Mouse (Mus musculus) heart, embryonic 13.5 days (tissue): Measurements from ENCODE around the gene Dock8. TPM values are rescaled to one million over a fixed set of nuclear protein-coding genes. Genes with fewer than 3 reads are reported as not detected.

Experiments used
- ATAC-seq: fragments of 200-750 bp; cut with Nextera tagmentation; 2 replicates; pipeline ENCODE4 v1.8.0; 2017; ENCODE audit warnings: moderate TSS enrichment; ENCODE audit not compliant: insufficient number of reproducible peaks, low FRiP score, low TSS enrichment; ENCODE audit errors: extremely low read depth
- H3K27ac ChIP-seq: fragments of 300-500 bp; sonication (generic); replicated peaks from 2 replicates; pipeline ENCODE4 v1.5.1; 2015; ENCODE audit warnings: moderate library complexity, mild to moderate bottlenecking, inconsistent platforms
- H3K27me3 ChIP-seq: fragments of 300-500 bp; sonication (generic); replicated peaks from 2 replicates; pipeline ENCODE4 v1.6.1; 2015; ENCODE audit warnings: mild to moderate bottlenecking, inconsistent platforms
- H3K36me3 ChIP-seq: fragments of 300-500 bp; sonication (generic); 2 replicates; pipeline ENCODE4 v1.6.1; 2015; ENCODE audit warnings: mild to moderate bottlenecking, inconsistent platforms
- H3K4me1 ChIP-seq: fragments of 300-500 bp; sonication (generic); 2 replicates; pipeline ENCODE4 v1.6.1; 2015; ENCODE audit warnings: inconsistent platforms
- H3K4me2 ChIP-seq: fragments of 300-500 bp; sonication (generic); 2 replicates; pipeline ENCODE4 v1.6.1; 2015; ENCODE audit warnings: inconsistent platforms, mild to moderate bottlenecking, moderate library complexity
- H3K4me3 ChIP-seq: fragments of 300-500 bp; sonication (generic); 2 replicates; pipeline ENCODE4 v1.5.1; 2015; ENCODE audit warnings: moderate library complexity, mild to moderate bottlenecking, inconsistent platforms
- H3K9ac ChIP-seq: fragments of 300-500 bp; sonication (generic); 2 replicates; pipeline ENCODE4 v1.6.1; 2015; ENCODE audit warnings: inconsistent platforms, mild to moderate bottlenecking, moderate library complexity
- H3K9me3 ChIP-seq: fragments of 300-500 bp; sonication (generic); 2 replicates; pipeline ENCODE4 v1.6.1; 2016; ENCODE audit warnings: inconsistent platforms
- WGBS: fragments of 180-500 bp; shearing (Covaris S2); methylation state at CpG from one replicate; pipeline ENCODE4 v1.1.7; 2015; ENCODE audit warnings: mixed read lengths; 5-methylcytosine and 5-hydroxymethylcytosine counted together
- polyA plus RNA-seq: library from polyadenylated mRNA; unstranded; fragments of >200 nt; fragmentation: Nextera tagmentation; extraction: Ambion mirVana; gene quantifications from 2 replicates; pipeline ENCODE4 v1.2.1, GENCODE M21; 2015

Dock8 gene
- polyA plus RNA-seq, 1 experiment from 2014 or later = 2.6 TPM

DNA sequence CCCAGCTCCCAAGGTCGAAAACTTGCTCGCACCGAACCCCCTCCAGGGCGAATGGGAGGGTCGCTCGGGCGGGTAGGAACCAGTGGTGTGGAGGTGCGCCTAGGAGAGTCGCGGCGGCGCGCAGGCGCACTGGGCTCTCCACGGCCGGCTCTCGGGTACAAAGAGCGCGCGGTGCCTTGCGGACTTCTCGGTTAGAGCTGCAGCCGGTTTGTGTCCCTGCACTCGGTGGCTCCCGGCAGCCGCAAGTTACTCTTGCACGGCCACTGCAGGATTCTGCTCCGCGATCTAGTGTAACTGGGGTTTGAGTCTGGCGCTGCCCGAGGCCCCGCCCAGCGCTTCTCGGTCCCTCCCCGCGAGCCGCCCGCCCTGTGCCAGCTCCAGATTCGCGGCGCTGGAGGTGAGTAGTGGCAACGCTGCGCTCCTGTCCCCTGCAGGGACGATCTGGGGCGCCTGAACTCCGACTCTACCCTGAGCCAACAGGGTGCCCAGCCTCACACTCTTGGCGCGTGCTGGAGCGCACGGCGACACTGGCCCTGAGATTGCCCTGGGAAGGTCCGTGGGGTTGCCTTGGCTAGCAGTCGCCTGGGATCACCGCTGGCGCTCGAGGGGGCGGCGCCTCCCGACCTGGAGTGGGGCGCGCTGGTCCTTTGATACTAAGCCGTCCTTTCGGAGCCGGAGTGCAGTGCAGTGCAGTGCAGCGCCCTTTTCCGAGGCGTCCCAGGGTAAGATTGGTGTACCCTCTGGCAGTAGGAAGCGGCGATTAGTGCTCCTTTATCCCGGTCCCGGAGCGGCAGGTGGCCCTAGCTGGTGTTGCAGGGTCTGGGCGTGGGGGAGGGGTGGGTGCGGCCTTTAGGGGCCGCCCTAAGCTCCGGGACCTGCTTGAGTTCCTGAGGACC is 237.5 kb downstream of the Dock8 start, which contains the start of gene Kank1:
TSS of gene Kank1 (plus strand) at position 380 of the 896 bp plus-strand sequence.
- peak; percentile 59 for ATAC-seq

GRCm38 (mm10) chr19:25237492-25238040 is 238.2 kb downstream of the Dock8 start:
- ATAC-seq = peak; percentile 22; the same call in 1 of the 2 replicates
- Histone ChIP-seq H3K27me3 (peaks cover 23% of the 10 kb centered on the region), H3K9ac (peak overlapping the region; percentile 87), H3K4me2 (peak overlapping the region; percentile 81), H3K9me3 (no peaks in the 10 kb centered on the region), H3K4me1 (peaks cover 35% of the 10 kb centered on the region), H3K27ac (peak overlapping the region; percentile 85), H3K36me3 (no peaks in the 10 kb centered on the region), H3K4me3 (peak overlapping the region; percentile 83)
- WGBS = under 1% methylated on average over 35 of the region's 35 CpGs

More for the DNA sequence above, 237.5 kb downstream of the Dock8 start, which contains the start of gene Kank1:
- H3K9ac ChIP-seq = peak within 1 kb of the TSS; percentile 87
- H3K36me3 ChIP-seq = no peaks in the 10 kb centered on the region
- peak within 1 kb of the TSS; percentile 85 for H3K27ac ChIP-seq
- under 1% methylated on average over 76 of the region's 76 CpGs for WGBS
- H3K9me3 ChIP-seq = no peaks in the 10 kb centered on the region
- H3K4me3 ChIP-seq = peak within 1 kb of the TSS; percentile 83
- H3K27me3 ChIP-seq = peaks cover 23% of the 10 kb centered on the region
- H3K4me2 ChIP-seq = peak within 1 kb of the TSS; percentile 81
- peaks cover 31% of the 10 kb centered on the region for H3K4me1 ChIP-seq

DNA sequence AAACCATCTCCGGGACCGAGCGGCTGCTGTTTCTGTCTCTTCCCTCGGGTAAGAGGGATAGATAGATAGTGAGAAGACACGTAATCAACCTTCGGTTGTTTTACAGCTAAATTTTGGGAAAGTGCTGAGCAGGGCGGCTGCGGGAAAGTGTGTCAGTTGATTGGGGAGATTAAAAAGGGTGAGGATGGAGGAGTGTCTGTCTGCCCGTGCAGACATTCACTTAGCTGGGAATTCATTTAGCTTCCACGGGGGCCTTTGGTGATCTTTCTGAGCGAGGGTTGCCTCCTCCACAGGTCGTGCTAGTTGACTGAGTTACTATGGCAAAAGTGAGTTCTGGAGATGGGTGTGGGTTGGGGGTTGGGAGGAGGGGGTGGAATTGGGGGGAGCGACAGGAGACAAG is 238.8 kb downstream of the Dock8 start:
- Histone ChIP-seq H3K36me3 (no peaks in the 10 kb centered on the region), H3K4me2 (peak overlapping the region; percentile 81), H3K27ac (peak overlapping the region; percentile 85; the same call in 1 of the 2 replicates), H3K4me3 (peak overlapping the region; percentile 83), H3K27me3 (peaks cover 23% of the 10 kb centered on the region), H3K9me3 (no peaks in the 10 kb centered on the region), H3K4me1 (peaks cover 39% of the 10 kb centered on the region), H3K9ac (peak overlapping the region; percentile 87)
- ATAC-seq = no peak
- WGBS = 2% methylated on average over 13 of the region's 13 CpGs

- 61% methylated on average over 4 of the region's 4 CpGs for WGBS
- peaks cover 64% of the 10 kb centered on the region for H3K4me1 ChIP-seq
- no peak for ATAC-seq
These were observed 244.2 kb downstream of the Dock8 start for GRCm38 (mm10) chr19:25243566-25243965.

DNA sequence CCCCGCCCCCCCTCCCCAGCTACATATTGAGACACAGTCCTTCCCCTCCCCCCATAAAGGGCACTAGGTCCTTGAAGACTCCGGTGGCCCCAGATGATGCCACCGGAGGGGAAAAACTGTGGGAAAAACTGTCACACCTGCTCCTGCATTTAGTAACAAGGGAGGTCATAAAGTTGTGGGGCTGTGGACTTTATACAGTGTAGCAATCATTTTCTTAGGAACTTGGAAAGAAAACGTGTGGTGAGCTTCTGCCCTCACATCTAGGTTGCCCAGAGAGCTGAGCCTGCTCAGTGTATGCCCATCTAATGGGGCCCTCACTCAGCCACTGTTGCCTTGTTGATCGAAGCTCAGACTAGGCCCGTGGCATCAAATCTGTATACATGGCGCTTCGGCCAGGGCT is 246.7 kb downstream of the Dock8 start:
- Histone ChIP-seq H3K4me2 (no peak overlapping the region), H3K27me3 (no peaks in the 10 kb centered on the region), H3K9me3 (no peaks in the 10 kb centered on the region), H3K27ac (no peak overlapping the region), H3K9ac (no peak overlapping the region), H3K4me1 (peaks cover 57% of the 10 kb centered on the region), H3K4me3 (no peak overlapping the region), H3K36me3 (no peaks in the 10 kb centered on the region)
- 85% methylated on average over 8 of the region's 8 CpGs for WGBS
- no peak for ATAC-seq

More at GRCm38 (mm10) chr19:25243566-25243965, 244.2 kb downstream of the Dock8 start:
- peaks cover 8% of the 10 kb centered on the region; the same call in 1 of the 2 replicates for H3K27me3 ChIP-seq
- H3K4me2 ChIP-seq = no peak overlapping the region
- H3K4me3 ChIP-seq = no peak overlapping the region
- no peaks in the 10 kb centered on the region for H3K9me3 ChIP-seq
- H3K9ac ChIP-seq = no peak overlapping the region
- no peaks in the 10 kb centered on the region for H3K36me3 ChIP-seq
- H3K27ac ChIP-seq = no peak overlapping the region

DNA sequence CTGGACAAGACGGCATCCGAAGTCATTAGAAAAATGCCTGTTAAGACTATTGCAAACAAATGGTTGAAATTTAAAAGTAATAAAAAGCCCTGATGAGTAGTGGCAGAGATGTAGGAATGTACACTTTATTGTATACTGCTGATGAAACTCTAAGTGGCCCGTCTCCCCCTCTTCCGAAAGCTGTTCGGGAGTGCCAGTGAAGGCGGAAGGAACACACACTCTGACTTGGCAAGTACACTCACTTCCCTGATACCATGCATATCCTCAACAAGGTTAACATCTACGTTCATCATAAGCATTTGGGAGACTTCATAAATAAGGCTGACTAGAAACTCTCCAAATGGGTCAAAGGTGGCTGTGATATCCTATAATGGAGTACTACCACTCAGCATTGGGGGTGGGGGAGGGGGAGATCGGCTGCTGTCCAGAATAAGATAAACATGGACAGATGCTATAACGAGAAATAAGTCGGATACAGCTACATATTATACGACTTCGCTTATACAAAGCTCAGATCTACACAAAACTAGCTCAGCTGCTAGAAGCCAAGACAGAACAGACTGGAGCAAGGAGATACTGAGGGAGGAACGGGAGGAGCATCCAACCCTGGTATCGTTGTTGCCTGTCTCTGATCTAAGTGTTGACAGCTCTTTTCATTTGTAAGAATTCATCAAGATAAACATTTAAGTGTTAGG is 248.7 kb downstream of the Dock8 start:
- WGBS = 68% methylated on average over 14 of the region's 14 CpGs
- H3K9ac ChIP-seq = no peak overlapping the region
- H3K36me3 ChIP-seq = no peaks in the 10 kb centered on the region
- H3K4me1 ChIP-seq = peaks cover 61% of the 10 kb centered on the region
- no peak overlapping the region for H3K27ac ChIP-seq
- no peak overlapping the region for H3K4me2 ChIP-seq
- H3K27me3 ChIP-seq = no peaks in the 10 kb centered on the region
- H3K9me3 ChIP-seq = no peaks in the 10 kb centered on the region
- no peak overlapping the region for H3K4me3 ChIP-seq
- no peak for ATAC-seq

- Histone ChIP-seq H3K4me3 (no peak overlapping the region), H3K27me3 (no peaks in the 10 kb centered on the region), H3K9ac (no peak overlapping the region), H3K4me1 (peaks cover 62% of the 10 kb centered on the region), H3K36me3 (no peaks in the 10 kb centered on the region), H3K27ac (no peak overlapping the region), H3K4me2 (no peak overlapping the region), H3K9me3 (no peaks in the 10 kb centered on the region)
- WGBS = 80% methylated on average over 13 of the region's 13 CpGs
- ATAC-seq = no peak
These were observed 249.9 kb downstream of the Dock8 start for GRCm38 (mm10) chr19:25249230-25249629.

DNA sequence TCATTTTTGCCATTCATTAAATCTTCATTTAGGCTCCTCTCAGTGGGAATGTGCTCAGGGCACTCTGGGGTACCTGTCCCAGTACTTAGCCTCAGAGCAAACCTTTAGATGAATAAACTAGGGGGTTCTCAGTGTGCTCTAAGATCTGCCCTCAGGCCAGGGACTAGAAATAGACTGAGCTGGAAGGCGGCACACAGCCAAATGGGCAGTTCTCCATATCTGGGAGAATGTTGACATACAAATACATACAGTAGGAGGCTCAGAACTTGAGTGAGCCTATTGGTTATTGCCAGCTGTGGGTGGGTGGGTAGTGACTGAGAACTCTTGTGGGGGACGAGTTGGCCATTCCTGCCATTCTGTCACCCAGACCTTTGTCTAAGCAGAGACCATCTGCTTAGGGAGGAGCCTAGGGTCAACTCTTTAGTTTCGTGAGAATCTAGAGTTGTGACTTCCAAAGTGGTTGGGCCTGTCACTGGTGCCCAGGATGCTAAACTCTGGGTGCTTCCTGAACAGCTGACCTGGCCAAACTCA is 252.3 kb downstream of the Dock8 start:
- 62% methylated on average over 3 of the region's 3 CpGs for WGBS
- Histone ChIP-seq H3K27me3 (no peaks in the 10 kb centered on the region), H3K9me3 (no peaks in the 10 kb centered on the region), H3K9ac (no peak overlapping the region), H3K4me2 (no peak overlapping the region), H3K36me3 (no peaks in the 10 kb centered on the region), H3K4me3 (no peak overlapping the region), H3K4me1 (peaks cover 59% of the 10 kb centered on the region), H3K27ac (no peak overlapping the region)
- no peak for ATAC-seq

Other genes starting within 250 kb of the Dock8 start
- gene Pgm5, start 137.7 kb upstream of the Dock8 start, polyA plus RNA-seq = 5.0 and 5.3 TPM in 2 replicates
- gene Gm10053, start 123.8 kb upstream of the Dock8 start, polyA plus RNA-seq = 603 and 704 TPM in 2 replicates
- gene Foxd4, start 98.3 kb upstream of the Dock8 start, polyA plus RNA-seq = not detected in 2 replicates
- 14.0 and 16.5 TPM in 2 replicates for gene Cbwd1, start 37.9 kb upstream of the Dock8 start, polyA plus RNA-seq
- gene Kank1, start 237.4 kb downstream of the Dock8 start, polyA plus RNA-seq = 45.7 and 50.4 TPM in 2 replicates